ENCODE assay signal across 27 mouse cellular contexts in the genomic region with DNA sequence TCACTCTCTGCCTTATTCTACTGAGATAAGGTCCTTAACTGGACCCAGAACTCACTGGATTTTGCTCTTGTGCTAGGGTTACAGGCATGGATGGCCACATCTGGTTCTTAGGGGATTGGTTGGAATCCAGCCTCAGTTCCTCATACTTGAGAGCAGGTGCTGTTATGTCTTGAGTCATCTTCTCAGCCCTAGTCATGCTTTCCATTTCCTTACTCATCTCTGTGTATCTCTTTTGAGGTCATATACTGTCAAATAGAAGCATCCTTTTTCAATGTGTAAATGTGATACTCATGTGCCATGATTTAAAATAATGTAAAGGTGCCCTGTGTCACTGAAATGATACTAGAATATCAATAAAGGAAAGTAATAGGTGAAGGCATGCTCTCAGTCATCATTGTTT.
"Had no signal": no experiment of that assay in that cellular context is flagged by ENCODE, and none has a peak within 500 bp of the region (broad histone marks: within the 10 kb centered on the region; RNA-seq: fewer than 3 reads in every experiment).

No protein-coding gene starts in this region.

- DNase-seq: cerebellum, adult 9-10 months; cerebellum, adult 9-11 months; cerebellum, postnatal 10 days; cerebellum, postnatal 14 days; cerebellum, postnatal 25 days; cerebellum, postnatal 36 days; embryo, embryonic 11 days; forebrain, postnatal 0 days; gastrocnemius, adult 2 months; gastrocnemius, postnatal 10 days; gastrocnemius, postnatal 14 days; gastrocnemius, postnatal 25 days; gastrocnemius, postnatal 36 days; heart, adult 11 months; heart, adult 18-20 months; heart, adult 2 months had no signal

- H3K4me3 ChIP-seq: embryonic facial prominence, embryonic 10.5 days; embryonic facial prominence, embryonic 12.5 days; embryonic facial prominence, embryonic 13.5 days; embryonic facial prominence, embryonic 15.5 days; erythroblast, embryonic 14.5 days; forebrain, embryonic 10.5 days; forebrain, embryonic 12.5 days; forebrain, embryonic 13.5 days; forebrain, embryonic 15.5 days; gastrocnemius, adult 2 months; heart, adult 2 months had no signal

- H3K27me3 ChIP-seq: embryonic facial prominence, embryonic 12.5 days; embryonic facial prominence, embryonic 13.5 days; embryonic facial prominence, embryonic 15.5 days; forebrain, embryonic 12.5 days; forebrain, embryonic 13.5 days; forebrain, embryonic 15.5 days had no signal

- H3K9ac ChIP-seq: embryonic facial prominence, embryonic 12.5 days; embryonic facial prominence, embryonic 13.5 days; embryonic facial prominence, embryonic 15.5 days; forebrain, embryonic 12.5 days; forebrain, embryonic 13.5 days; forebrain, embryonic 15.5 days; forebrain, postnatal 0 days had no signal

- H3K4me2 ChIP-seq: embryonic facial prominence, embryonic 12.5 days; embryonic facial prominence, embryonic 13.5 days; embryonic facial prominence, embryonic 15.5 days; forebrain, embryonic 12.5 days; forebrain, embryonic 13.5 days; forebrain, embryonic 15.5 days had no signal

- H3K9me3 ChIP-seq: embryonic facial prominence, embryonic 10.5 days; embryonic facial prominence, embryonic 12.5 days; embryonic facial prominence, embryonic 13.5 days; embryonic facial prominence, embryonic 15.5 days; forebrain, embryonic 10.5 days; forebrain, embryonic 12.5 days; forebrain, embryonic 13.5 days; forebrain, embryonic 15.5 days had no signal

- H3K4me1 ChIP-seq: embryonic facial prominence, embryonic 10.5 days; embryonic facial prominence, embryonic 12.5 days; embryonic facial prominence, embryonic 13.5 days; embryonic facial prominence, embryonic 15.5 days; forebrain, embryonic 10.5 days; forebrain, embryonic 12.5 days; forebrain, embryonic 13.5 days; forebrain, embryonic 15.5 days had no signal

- H3K27ac ChIP-seq: embryonic facial prominence, embryonic 10.5 days; embryonic facial prominence, embryonic 12.5 days; embryonic facial prominence, embryonic 13.5 days; embryonic facial prominence, embryonic 15.5 days; forebrain, embryonic 10.5 days; forebrain, embryonic 12.5 days; forebrain, embryonic 13.5 days; forebrain, embryonic 15.5 days; gastrocnemius, adult 2 months; heart, adult 2 months had no signal

- ATAC-seq: forebrain, embryonic 13.5 days; forebrain, embryonic 14.5 days; forebrain, embryonic 15.5 days; forebrain, embryonic 16.5 days; forebrain, postnatal 0 days had no signal

- H3K36me3 ChIP-seq: embryonic facial prominence, embryonic 10.5 days; embryonic facial prominence, embryonic 12.5 days; embryonic facial prominence, embryonic 13.5 days; embryonic facial prominence, embryonic 15.5 days; forebrain, embryonic 10.5 days; forebrain, embryonic 12.5 days; forebrain, embryonic 15.5 days had no signal
